Mouse (Mus musculus) thymus, postnatal 14 days (tissue): ENCODE results near the gene Gpatch8.

Source experiments
- DNase-seq: peaks from one replicate; pipeline ENCODE4 v3.0.0; 2021

The Gpatch8 gene

GRCm38 (mm10) chr11:102447497-102447896 is 108.7 kb downstream of the Gpatch8 start, which contains the start of gene Fam171a2:
Gene Fam171a2, minus strand, starts transcription at chr11:102447682.
- DNase-seq, result peak; percentile 84

GRCm38 (mm10) chr11:102446581-102447461 is 109.4 kb downstream of the Gpatch8 start:
- peak; percentile 23 for DNase-seq

- DNase-seq, result no peak
Measured at GRCm38 (mm10) chr11:102445891-102446361, 110.3 kb downstream of the Gpatch8 start.

- DNase-seq, result no peak
Measured at GRCm38 (mm10) chr11:102445264-102445890, 110.8 kb downstream of the Gpatch8 start.

GRCm38 (mm10) chr11:102444781-102445180 is 111.4 kb downstream of the Gpatch8 start:
- DNase-seq, result no peak

- DNase-seq, result no peak
Measured at GRCm38 (mm10) chr11:102444321-102444720, 111.9 kb downstream of the Gpatch8 start.

- no peak for DNase-seq
Measured at GRCm38 (mm10) chr11:102443740-102444139, 112.5 kb downstream of the Gpatch8 start.

GRCm38 (mm10) chr11:102442089-102442488 is 114.1 kb downstream of the Gpatch8 start:
- DNase-seq, result no peak

- no peak for DNase-seq
Measured at GRCm38 (mm10) chr11:102441434-102441833, 114.8 kb downstream of the Gpatch8 start.

GRCm38 (mm10) chr11:102440255-102440654 is 115.9 kb downstream of the Gpatch8 start:
- DNase-seq, result no peak

GRCm38 (mm10) chr11:102439093-102440082 is 116.8 kb downstream of the Gpatch8 start:
- DNase-seq, result no peak

- DNase-seq, result peak; percentile 78
Measured at GRCm38 (mm10) chr11:102438212-102439092, 117.7 kb downstream of the Gpatch8 start.

- no peak for DNase-seq
Measured at GRCm38 (mm10) chr11:102437120-102438061, 118.8 kb downstream of the Gpatch8 start.

- DNase-seq, result no peak
Measured at GRCm38 (mm10) chr11:102436471-102436790, 119.8 kb downstream of the Gpatch8 start.

- no peak for DNase-seq
Measured at GRCm38 (mm10) chr11:102435754-102436470, 120.3 kb downstream of the Gpatch8 start.

- no peak for DNase-seq
Measured at GRCm38 (mm10) chr11:102434816-102435705, 121.1 kb downstream of the Gpatch8 start.

- DNase-seq, result peak; percentile 82
Measured at GRCm38 (mm10) chr11:102434406-102434805, 121.8 kb downstream of the Gpatch8 start.

- no peak for DNase-seq
Measured at GRCm38 (mm10) chr11:102433866-102434265, 122.3 kb downstream of the Gpatch8 start.

GRCm38 (mm10) chr11:102432896-102433295 is 123.3 kb downstream of the Gpatch8 start:
- no peak for DNase-seq
